Mouse (Mus musculus): ENCODE measurements around the gene Map2k6.

DNA sequence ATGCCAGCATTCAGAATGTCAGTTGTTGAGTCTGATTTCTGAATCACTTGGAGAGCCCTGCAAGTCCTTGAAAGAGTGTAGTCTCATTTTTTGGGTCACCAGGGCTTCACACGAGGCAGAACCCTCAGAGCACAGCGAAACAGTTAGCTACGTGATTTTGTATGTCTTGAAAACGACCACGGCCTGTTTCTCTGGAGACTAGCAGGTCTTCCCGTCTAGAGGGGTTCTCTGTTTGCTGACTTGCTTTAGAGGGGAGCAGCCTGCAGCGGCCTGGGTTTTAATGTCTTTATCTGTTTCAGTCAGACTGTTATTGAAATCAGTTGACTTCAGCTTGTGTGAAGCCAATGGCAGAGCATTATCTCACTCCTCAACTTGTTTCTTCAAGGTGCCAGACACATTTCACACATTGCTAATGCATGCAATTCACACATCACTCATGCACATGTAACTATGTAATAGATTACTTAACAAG, 58.6 kb downstream of the Map2k6 start:
- TF ChIP-seq CTCF (IDR thresholded peaks at IDR 0.05; ENCODE audit: low read depth, low read length) (no peak), GATA1 (IDR thresholded peaks at IDR 0.05; ENCODE audit: borderline replicate concordance, low read length) (no peak), POLR2AphosphoS5 (IDR thresholded peaks at IDR 0.05; ENCODE audit: insufficient replicate concordance, low read depth, low read length) (no peak), TAL1 (conservative IDR thresholded peaks at IDR 0.05; ENCODE audit: low read depth, low read length) (no peak), GATA2 (IDR thresholded peaks at IDR 0.05; ENCODE audit: borderline replicate concordance, low read depth, low read length) (no peak)
